In genomic region chr6:94709832-94710231, GRCm38 (mm10) we compare ENCODE assay signal across 16 mouse cellular contexts.
"Had no signal": no experiment of that assay in that cellular context is flagged by ENCODE, and none has a peak within 500 bp of the region (broad histone marks: within the 10 kb centered on the region; RNA-seq: fewer than 3 reads in every experiment).

No protein-coding gene starts in this region.

- DNase-seq: liver, postnatal 0 days; lung, adult 2 months; lung, postnatal 14 days; lung, postnatal 36 days; right cerebral cortex, postnatal 14 days; thymus, adult 2 months; thymus, postnatal 25 days; thymus, postnatal 4 days had no signal

- H3K9me3 ChIP-seq: liver, embryonic 15.5 days; lung, embryonic 15.5 days; megakaryocyte, embryonic 14.5 days; midbrain, embryonic 12.5 days; midbrain, embryonic 15.5 days; neural tube, embryonic 12.5 days had no signal

- H3K4me3 ChIP-seq: liver, embryonic 15.5 days; lung, embryonic 15.5 days; megakaryocyte, embryonic 14.5 days; midbrain, embryonic 12.5 days; midbrain, embryonic 15.5 days; neural tube, embryonic 12.5 days had no signal

- ATAC-seq: liver, postnatal 0 days; lung, postnatal 0 days; midbrain, embryonic 15.5 days had no signal

- H3K36me3 ChIP-seq: liver, embryonic 15.5 days; lung, embryonic 15.5 days; midbrain, embryonic 12.5 days; midbrain, embryonic 15.5 days; neural tube, embryonic 12.5 days had no signal

- H3K27me3 ChIP-seq: lung, embryonic 15.5 days; midbrain, embryonic 12.5 days; midbrain, embryonic 15.5 days; neural tube, embryonic 12.5 days had no signal

- H3K4me2 ChIP-seq: liver, embryonic 15.5 days; lung, embryonic 15.5 days; midbrain, embryonic 12.5 days; midbrain, embryonic 15.5 days; neural tube, embryonic 12.5 days had no signal

- H3K27ac ChIP-seq: liver, embryonic 15.5 days; lung, embryonic 15.5 days; macrophage; midbrain, embryonic 12.5 days; midbrain, embryonic 15.5 days; neural tube, embryonic 12.5 days had no signal

- H3K4me1 ChIP-seq: liver, embryonic 15.5 days; lung, embryonic 15.5 days; megakaryocyte, embryonic 14.5 days; midbrain, embryonic 12.5 days; midbrain, embryonic 15.5 days; neural tube, embryonic 12.5 days had no signal

- H3K9ac ChIP-seq: liver, embryonic 15.5 days; liver, postnatal 0 days; lung, embryonic 15.5 days; midbrain, embryonic 12.5 days; midbrain, embryonic 15.5 days; neural tube, embryonic 12.5 days had no signal
